Mouse (Mus musculus) hindbrain, embryonic 14.5 days (tissue): Measurements from ENCODE around the gene Gorasp1. TPM values are rescaled to one million over a fixed set of nuclear protein-coding genes. Genes with fewer than 3 reads are reported as not detected.

ENCODE experiments used
- ATAC-seq: fragments of 200-750 bp; cut with Nextera tagmentation; 2 replicates; pipeline ENCODE4 v1.8.0; 2017; ENCODE audit warnings: moderate number of reproducible peaks, mild to moderate bottlenecking, moderate TSS enrichment, moderate library complexity; ENCODE audit not compliant: low FRiP score
- DNase-seq: peaks from one replicate; pipeline ENCODE4 v3.0.0-alpha.2; 2015; ENCODE audit warnings: low spot score
- H3K27ac ChIP-seq: fragments of 300-500 bp; sonication (generic); 2 replicates; pipeline ENCODE4 v1.5.1; 2014; ENCODE audit warnings: mild to moderate bottlenecking, moderate library complexity
- H3K27me3 ChIP-seq: fragments of 300-500 bp; sonication (generic); 2 replicates; pipeline ENCODE4 v1.6.1; 2014; ENCODE audit warnings: mild to moderate bottlenecking, low read length, mixed read lengths; ENCODE audit not compliant: control insufficient read depth, insufficient read depth
- H3K36me3 ChIP-seq: fragments of 300-500 bp; sonication (generic); replicated peaks from 2 replicates; pipeline ENCODE4 v1.6.1; 2014; ENCODE audit not compliant: control insufficient read depth, insufficient read depth
- H3K4me1 ChIP-seq: fragments of 300-500 bp; sonication (generic); replicated peaks from 2 replicates; pipeline ENCODE4 v1.6.1; 2014; ENCODE audit warnings: antibody characterized with exemption, low read length, mixed read lengths; ENCODE audit not compliant: control insufficient read depth, insufficient read depth
- H3K4me2 ChIP-seq: fragments of 300-500 bp; sonication (generic); replicated peaks from 2 replicates; pipeline ENCODE4 v1.6.1; 2014; ENCODE audit warnings: mild to moderate bottlenecking, moderate library complexity
- H3K4me3 ChIP-seq: fragments of 300-500 bp; sonication (generic); replicated peaks from 2 replicates; pipeline ENCODE4 v1.5.1; 2014; ENCODE audit warnings: mild to moderate bottlenecking, low read length
- H3K9ac ChIP-seq: fragments of 300-500 bp; sonication (generic); 2 replicates; pipeline ENCODE4 v1.6.1; 2014
- H3K9me3 ChIP-seq: fragments of 300-500 bp; sonication (generic); 2 replicates; pipeline ENCODE4 v1.6.1; 2016; ENCODE audit warnings: low read length; ENCODE audit not compliant: control insufficient read depth
- WGBS: fragments of 180-500 bp; shearing (Covaris S2); extraction: QIAGEN DNeasy Blood & Tissue Kit; methylation state at CpG from one replicate; pipeline ENCODE4 v1.1.7; 2014; 5-methylcytosine and 5-hydroxymethylcytosine counted together
- polyA plus RNA-seq: library from polyadenylated mRNA; unstranded; fragments of >200 nt; fragmentation: Nextera tagmentation; extraction: Ambion mirVana; gene quantifications from 2 replicates; pipeline ENCODE4 v1.2.1, GENCODE M21; 2014

Gene Gorasp1
- polyA plus RNA-seq, 1 experiment from 2014 or later, result 24.3 TPM

DNA sequence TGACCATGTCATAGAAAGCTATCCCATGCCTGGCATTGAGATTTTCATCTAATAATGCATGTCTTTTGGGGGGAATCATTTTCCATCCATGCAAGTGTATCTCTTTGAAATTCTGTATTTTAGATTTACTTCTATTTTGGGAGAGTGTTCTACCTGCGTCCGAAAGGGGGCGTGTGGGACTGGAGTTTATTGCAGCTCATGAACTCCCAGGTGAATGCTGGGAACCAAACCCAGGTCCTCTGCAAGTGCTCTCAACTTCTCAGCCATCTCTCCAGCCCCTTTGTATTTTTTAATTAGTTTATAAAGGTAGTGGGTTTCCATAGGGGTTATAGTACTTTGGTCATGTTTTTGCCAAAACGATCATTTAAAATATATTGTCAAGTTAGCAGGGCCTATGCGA is 43.5 kb downstream of the Gorasp1 start:
- no peak overlapping the region for H3K27ac ChIP-seq
- ATAC-seq, result no peak
- peak overlapping the region; percentile 89 for H3K4me2 ChIP-seq
- 0 out of 2 replicates have a peak, but pooled peaks cover 6% of the 10 kb centered on the region for H3K27me3 ChIP-seq
- H3K9ac ChIP-seq, result peak overlapping the region; percentile 80; the same call in 1 of the 2 replicates
- no peaks in the 10 kb centered on the region for H3K9me3 ChIP-seq
- 91% methylated on average over 5 of the region's 5 CpGs for WGBS
- H3K4me1 ChIP-seq, result peaks cover 12% of the 10 kb centered on the region
- DNase-seq, result no peak
- H3K36me3 ChIP-seq, result no peaks in the 10 kb centered on the region
- H3K4me3 ChIP-seq, result peak overlapping the region; percentile 85; the same call in 1 of the 2 replicates

DNA sequence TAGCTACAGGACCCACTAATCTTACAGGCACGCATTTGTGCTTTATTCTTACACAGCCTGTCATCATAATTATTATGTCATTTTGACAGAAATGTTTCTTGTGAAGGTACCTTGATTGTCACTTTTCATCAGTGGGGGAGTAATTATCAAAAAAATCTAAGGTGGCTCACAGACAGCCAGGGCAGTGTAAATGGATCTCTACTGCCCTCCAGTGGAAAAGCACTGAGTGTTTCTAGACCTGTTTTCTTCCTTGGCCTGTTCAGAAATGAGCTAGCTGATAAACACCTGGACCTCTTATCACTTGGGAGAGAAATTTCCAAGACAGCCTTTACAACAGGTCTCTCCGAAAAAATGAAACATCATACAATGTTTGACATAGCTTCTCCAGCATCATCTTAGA is 46.7 kb downstream of the Gorasp1 start:
- Histone ChIP-seq H3K36me3 (no peaks in the 10 kb centered on the region), H3K27me3 (0 out of 2 replicates have a peak, but pooled peaks cover 6% of the 10 kb centered on the region), H3K9me3 (no peaks in the 10 kb centered on the region), H3K9ac (no peak overlapping the region), H3K4me2 (no peak overlapping the region), H3K4me3 (no peak overlapping the region), H3K4me1 (peaks cover 9% of the 10 kb centered on the region), H3K27ac (no peak overlapping the region)
- ATAC-seq (no peak), DNase-seq (peak; percentile 73)
- 45% methylated on average over 2 of the region's 2 CpGs for whole genome bisulfite sequencing

DNA sequence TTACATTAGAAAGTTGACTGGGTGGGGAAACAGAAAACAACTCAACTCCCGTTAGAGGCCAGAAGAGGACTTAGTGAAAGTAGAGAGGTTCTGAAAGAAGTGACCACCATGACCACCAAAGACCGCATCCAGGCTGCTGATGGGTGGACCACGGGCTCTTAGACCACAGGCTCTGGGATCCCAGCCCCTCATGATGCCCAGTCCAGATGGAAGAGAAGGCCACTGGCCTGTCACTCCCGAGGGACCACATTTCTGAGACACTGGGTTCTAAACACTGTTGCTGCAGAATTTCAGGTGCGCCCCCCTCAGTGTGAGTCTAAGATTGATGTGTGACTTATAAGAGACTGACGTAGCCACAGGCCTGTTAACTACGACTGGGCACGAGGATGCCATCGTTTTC is 47.9 kb downstream of the Gorasp1 start:
- H3K27ac ChIP-seq, result no peak overlapping the region
- H3K4me3 ChIP-seq, result no peak overlapping the region

DNA sequence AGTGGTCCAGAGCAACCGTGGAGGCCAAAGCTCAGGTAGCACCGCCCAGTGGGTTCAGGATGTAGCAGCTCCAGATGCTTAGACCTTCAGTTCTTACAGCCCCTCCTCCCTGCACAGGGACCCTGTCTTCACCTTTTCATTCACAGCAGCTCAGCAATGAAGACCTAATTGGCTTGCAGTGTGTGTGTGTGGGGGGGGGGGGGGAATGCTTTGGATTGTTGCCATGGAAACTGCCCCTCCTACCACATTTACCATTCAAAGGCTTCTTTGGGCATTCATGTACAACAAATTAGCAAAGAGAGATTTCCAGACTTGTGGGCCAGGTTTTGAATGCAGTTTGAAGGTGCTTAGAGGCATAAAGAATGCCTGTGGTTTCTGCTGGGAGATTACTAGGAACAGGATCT is 48.5 kb downstream of the Gorasp1 start:
- ATAC-seq, result peak; percentile 51; the same call in 1 of the 2 replicates
- 22% methylated on average over 2 of the region's 2 CpGs for WGBS
- no peak overlapping the region for H3K9ac ChIP-seq
- no peaks in the 10 kb centered on the region for H3K9me3 ChIP-seq
- H3K36me3 ChIP-seq, result no peaks in the 10 kb centered on the region
- no peak overlapping the region for H3K4me2 ChIP-seq
- DNase-seq, result peak; percentile 35
- no peaks in the 10 kb centered on the region for H3K4me1 ChIP-seq
- H3K27me3 ChIP-seq, result 0 out of 2 replicates have a peak, but pooled peaks cover 6% of the 10 kb centered on the region
- no peak overlapping the region for H3K4me3 ChIP-seq
- no peak overlapping the region for H3K27ac ChIP-seq

More for the DNA sequence above, 47.9 kb downstream of the Gorasp1 start:
- Histone ChIP-seq H3K9me3 (no peaks in the 10 kb centered on the region), H3K4me1 (0 out of 2 replicates have a peak, but pooled peaks cover 5% of the 10 kb centered on the region), H3K9ac (no peak overlapping the region), H3K27me3 (0 out of 2 replicates have a peak, but pooled peaks cover 6% of the 10 kb centered on the region), H3K4me2 (no peak overlapping the region), H3K36me3 (no peaks in the 10 kb centered on the region)
- ATAC-seq (no peak), DNase-seq (no peak)
- WGBS, result 70% methylated on average over 9 of the region's 9 CpGs

DNA sequence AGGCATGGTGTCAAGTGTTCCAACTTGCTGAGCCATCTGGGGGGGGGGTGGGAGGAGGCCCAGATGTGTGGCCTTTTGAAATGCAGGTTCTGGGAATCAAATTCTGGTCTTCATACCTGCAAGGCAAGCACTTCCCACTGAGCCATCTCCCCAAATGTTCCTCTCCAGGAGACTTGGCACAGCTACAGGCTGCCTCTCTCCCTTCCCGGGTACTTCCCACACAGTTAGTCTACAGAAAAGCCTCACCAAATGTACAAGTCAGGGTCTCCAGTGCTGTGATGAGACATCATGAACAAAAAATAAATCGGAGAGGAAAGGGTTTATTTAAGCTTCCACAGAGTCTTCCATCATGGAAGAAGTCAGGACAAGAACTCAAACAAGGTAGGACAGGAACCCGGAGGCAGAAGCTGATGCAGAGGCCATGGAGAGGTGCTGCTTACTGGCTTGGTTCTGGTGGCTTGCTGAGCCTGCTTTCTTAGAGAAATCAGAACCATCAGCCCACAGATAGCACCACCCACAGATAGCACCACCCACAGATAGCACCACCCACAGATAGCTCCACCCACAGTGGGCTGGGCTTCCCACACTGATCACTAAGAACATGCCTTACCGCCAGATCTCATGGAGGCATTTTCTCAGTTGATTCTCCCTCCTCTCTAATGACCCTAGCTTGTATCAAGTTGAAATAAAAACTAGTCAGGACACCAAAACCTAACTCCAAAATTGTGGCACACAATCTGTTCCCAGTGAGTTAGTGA is 50.0 kb downstream of the Gorasp1 start:
- 72% methylated on average over 4 of the region's 4 CpGs for WGBS
- ATAC-seq, result no peak
- no peak overlapping the region for H3K4me2 ChIP-seq
- no peaks in the 10 kb centered on the region for H3K4me1 ChIP-seq
- no peak overlapping the region for H3K4me3 ChIP-seq
- no peak overlapping the region for H3K9ac ChIP-seq
- no peak overlapping the region for H3K27ac ChIP-seq
- H3K27me3 ChIP-seq, result 0 out of 2 replicates have a peak, but pooled peaks cover 5% of the 10 kb centered on the region
- no peak for DNase-seq
- H3K9me3 ChIP-seq, result no peaks in the 10 kb centered on the region
- no peaks in the 10 kb centered on the region for H3K36me3 ChIP-seq

Other genes with a start within 250 kb of the Gorasp1 start
- 0.31 TPM in 1 of 2 replicates, not detected in the other for gene Scn10a, start 218.2 kb downstream of the Gorasp1 start, polyA plus RNA-seq
- 0.21 and 0.34 TPM in 2 replicates for gene Scn11a, start 112.1 kb downstream of the Gorasp1 start, polyA plus RNA-seq
- 63.6 and 66.9 TPM in 2 replicates for gene Wdr48, start 42.7 kb downstream of the Gorasp1 start, polyA plus RNA-seq
- 1.2 TPM in 2 replicates for gene Ttc21a, start within 50 bp of the Gorasp1 start, polyA plus RNA-seq
- 0.68 and 0.80 TPM in 2 replicates for gene Csrnp1, start 47.1 kb upstream of the Gorasp1 start, polyA plus RNA-seq
- 0.04 TPM in 1 of 2 replicates, not detected in the other for gene Xirp1, start 86.0 kb upstream of the Gorasp1 start, polyA plus RNA-seq
- gene Cx3cr1, start 132.3 kb upstream of the Gorasp1 start, polyA plus RNA-seq, result 6.5 and 9.0 TPM in 2 replicates
- gene Ccr8, start 154.5 kb upstream of the Gorasp1 start, polyA plus RNA-seq, result not detected in 2 replicates
- gene Slc25a38, start 172.8 kb upstream of the Gorasp1 start, polyA plus RNA-seq, result 38.3 and 43.0 TPM in 2 replicates
- gene Rpsa, start 190.1 kb upstream of the Gorasp1 start, polyA plus RNA-seq, result 1,110 and 1,180 TPM in 2 replicates
- gene Mobp, start 212.1 kb upstream of the Gorasp1 start, polyA plus RNA-seq, result 0.08 and 0.15 TPM in 2 replicates